Mouse (Mus musculus) cerebellum, adult 2 months (tissue): ENCODE results near the gene Tmtc4. TPM values are rescaled to one million over a fixed set of nuclear protein-coding genes. Genes with fewer than 3 reads are reported as not detected.

Experiments used
- DNase-seq, 2 experiments: peaks; one replicate each; pipeline ENCODE4 v3.0.0; 2021
- H3K27ac ChIP-seq: fragments of 200-500 bp; 2 replicates; pipeline ENCODE4 v1.5.1; 2012; ENCODE audit warnings: low read length, control low read depth, inconsistent platforms; ENCODE audit not compliant: insufficient read depth
- H3K27me3 ChIP-seq: fragments of 200-500 bp; 2 replicates; pipeline ENCODE4 v1.6.1; 2012; ENCODE audit warnings: inconsistent platforms, mild to moderate bottlenecking, low read length, moderate library complexity; ENCODE audit not compliant: control insufficient read depth, insufficient read depth
- H3K4me1 ChIP-seq: fragments of 200-500 bp; 2 replicates; pipeline ENCODE4 v1.6.1; 2011; ENCODE audit warnings: low read length; ENCODE audit not compliant: control insufficient read depth, insufficient read depth
- H3K4me3 ChIP-seq: fragments of 200-500 bp; replicated peaks from 2 replicates; pipeline ENCODE3; 2011; ENCODE audit warnings: mild to moderate bottlenecking, low read depth, low read length, control low read depth; ENCODE audit not compliant: insufficient read depth
- CTCF ChIP-seq: fragments of 200-500 bp; IDR thresholded peaks from 2 replicates; pipeline ENCODE4 v1.5.1; 2011; ENCODE audit warnings: low read depth, mild to moderate bottlenecking, control low read depth, low read length, moderate library complexity, borderline replicate concordance; ENCODE audit not compliant: insufficient read depth
- POLR2A ChIP-seq: fragments of 200-500 bp; IDR thresholded peaks from 2 replicates; pipeline ENCODE4 v1.6.1; 2011; ENCODE audit warnings: low read length, control low read depth, borderline replicate concordance; ENCODE audit not compliant: insufficient read depth
- WGBS: fragments of 180-500 bp; shearing (Covaris S2); methylation state at CpG from one replicate; pipeline ENCODE4 v1.1.7; 2018; 5-methylcytosine and 5-hydroxymethylcytosine counted together
- polyA plus RNA-seq: library from polyadenylated mRNA; depleted of rRNA; stranded (reverse); fragments of >200 nt; gene quantifications from 2 replicates; pipeline ENCODE4 v1.2.3, GENCODE M21; 2012

Gene Tmtc4
- polyA plus RNA-seq, 1 experiment: 31.2 TPM

DNA sequence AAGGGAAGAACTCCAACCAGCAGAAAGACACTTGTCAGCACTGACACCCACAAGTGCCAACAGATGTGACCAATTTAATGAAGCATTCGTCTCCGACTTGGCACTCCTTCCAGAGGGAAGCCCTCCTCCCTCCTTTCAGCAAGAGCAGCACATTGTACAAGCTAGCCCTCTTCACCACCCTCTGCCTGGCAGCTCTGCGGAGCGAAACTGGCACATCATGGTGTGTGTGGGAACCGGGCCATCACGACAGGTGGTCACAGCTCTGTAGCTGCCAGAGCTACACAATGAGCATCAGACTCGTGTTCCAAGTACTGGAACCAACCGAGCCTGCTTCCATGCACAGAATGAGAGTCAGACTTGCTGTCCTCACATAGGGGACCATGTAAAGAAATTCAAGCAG lies 25.9 kb downstream of the Tmtc4 start:
- DNase-seq: peak; percentile 97
- H3K27ac ChIP-seq: peak overlapping the region; percentile 48
- H3K4me1 ChIP-seq: peaks cover 13% of the 10 kb centered on the region; the same call in 1 of the 2 replicates
- no peak for TF ChIP-seq CTCF
- TF ChIP-seq POLR2A: peak; percentile 12; the same call in 1 of the 2 replicates
- no peaks in the 10 kb centered on the region for H3K27me3 ChIP-seq
- peak overlapping the region; percentile 0 for H3K4me3 ChIP-seq
- 4% methylated on average over 8 of the region's 8 CpGs for WGBS

DNA sequence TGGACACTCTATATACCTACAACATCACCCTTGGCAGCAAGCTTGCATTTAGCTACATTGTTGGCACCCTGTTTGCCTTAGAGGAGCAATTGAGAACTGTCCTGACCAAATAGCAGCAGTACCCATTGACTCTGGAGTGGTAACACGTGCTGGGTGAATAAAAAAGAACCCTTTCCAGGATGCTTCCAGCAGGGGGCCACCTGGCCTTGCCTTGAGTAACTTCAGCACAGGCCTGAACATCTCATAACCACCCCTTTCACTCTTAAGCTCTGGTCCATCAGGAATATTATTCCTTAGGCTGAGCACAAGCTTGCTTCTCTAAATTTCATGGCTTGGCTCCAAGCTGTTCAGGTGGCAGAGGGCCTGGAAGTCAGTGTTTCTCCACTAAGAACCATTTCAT lies 30.5 kb downstream of the Tmtc4 start:
- peak; percentile 63 to 69 for DNase-seq
- Histone ChIP-seq H3K27ac (no peak overlapping the region; the same call in 1 of the 2 replicates), H3K27me3 (no peaks in the 10 kb centered on the region), H3K4me3 (no peak overlapping the region), H3K4me1 (peaks cover 12% of the 10 kb centered on the region)
- 5% methylated on average over 1 of the region's 1 CpGs for WGBS
- TF ChIP-seq POLR2A (no peak), CTCF (peak; percentile 64)

DNA sequence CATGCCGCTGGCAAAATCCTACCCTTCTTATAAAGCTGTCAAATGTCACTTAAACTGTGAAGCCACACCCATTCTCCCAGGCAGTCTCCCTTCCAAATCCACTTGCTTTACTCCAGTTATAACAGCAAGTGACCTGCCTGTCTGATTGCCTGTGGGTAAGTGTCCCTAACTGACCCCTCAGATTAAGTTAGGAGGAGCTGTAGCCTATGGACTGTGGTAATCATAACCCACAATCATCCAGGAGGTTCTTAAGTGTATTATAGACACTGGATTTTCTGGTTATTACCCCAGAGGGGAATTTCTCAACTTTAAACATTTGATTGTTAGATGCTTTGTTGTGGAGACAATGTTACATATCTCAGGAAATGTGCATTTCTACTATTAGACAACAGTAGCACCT lies 31.3 kb downstream of the Tmtc4 start:
- no peak overlapping the region for H3K27ac ChIP-seq
- WGBS: 74% methylated on average over 1 of the region's 1 CpGs
- no peak for DNase-seq
- H3K4me1 ChIP-seq: peaks cover 8% of the 10 kb centered on the region
- TF ChIP-seq CTCF: no peak
- no peak for TF ChIP-seq POLR2A
- no peak overlapping the region for H3K4me3 ChIP-seq
- no peaks in the 10 kb centered on the region for H3K27me3 ChIP-seq

DNA sequence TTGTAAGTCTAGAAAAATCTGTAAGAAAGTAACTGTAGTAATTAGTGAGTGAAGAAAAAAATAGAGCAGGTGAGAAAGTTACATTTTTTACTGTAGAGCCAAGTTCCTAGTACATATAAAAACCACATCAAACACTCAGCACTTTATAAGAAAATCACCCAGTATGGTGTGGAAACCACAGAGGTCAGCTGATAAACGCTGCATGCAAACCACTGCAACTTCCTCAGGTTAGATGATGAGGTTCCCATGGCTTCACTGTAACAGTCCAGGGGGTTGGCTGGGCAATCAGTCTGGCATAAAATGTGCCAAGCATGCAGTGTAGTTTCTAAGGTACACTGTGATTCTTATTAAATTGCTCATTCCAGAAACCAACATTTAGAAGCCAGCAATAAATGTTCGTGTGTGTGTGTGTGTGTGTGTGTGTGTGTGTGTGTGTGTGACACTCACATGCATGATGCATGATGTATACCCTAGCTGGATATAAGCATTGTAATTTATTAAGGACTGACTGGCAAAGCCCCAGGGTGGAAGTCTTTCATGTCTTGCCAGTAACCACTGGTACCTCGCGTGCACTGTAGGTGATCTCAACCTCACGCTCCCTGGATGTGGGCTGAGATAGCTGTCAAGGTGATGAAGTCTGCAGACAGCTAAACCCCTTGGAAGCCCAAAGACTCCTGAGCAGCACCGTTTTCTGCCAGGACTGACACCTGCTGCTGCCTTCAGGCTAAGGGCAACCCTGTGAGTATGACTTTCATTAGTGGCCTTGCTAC lies 32.0 kb downstream of the Tmtc4 start:
- no peak for DNase-seq
- no peaks in the 10 kb centered on the region for H3K27me3 ChIP-seq
- TF ChIP-seq CTCF: no peak
- no peak for TF ChIP-seq POLR2A
- H3K4me3 ChIP-seq: no peak overlapping the region
- no peak overlapping the region for H3K27ac ChIP-seq
- WGBS: 54% methylated on average over 6 of the region's 6 CpGs
- peaks cover 8% of the 10 kb centered on the region for H3K4me1 ChIP-seq

DNA sequence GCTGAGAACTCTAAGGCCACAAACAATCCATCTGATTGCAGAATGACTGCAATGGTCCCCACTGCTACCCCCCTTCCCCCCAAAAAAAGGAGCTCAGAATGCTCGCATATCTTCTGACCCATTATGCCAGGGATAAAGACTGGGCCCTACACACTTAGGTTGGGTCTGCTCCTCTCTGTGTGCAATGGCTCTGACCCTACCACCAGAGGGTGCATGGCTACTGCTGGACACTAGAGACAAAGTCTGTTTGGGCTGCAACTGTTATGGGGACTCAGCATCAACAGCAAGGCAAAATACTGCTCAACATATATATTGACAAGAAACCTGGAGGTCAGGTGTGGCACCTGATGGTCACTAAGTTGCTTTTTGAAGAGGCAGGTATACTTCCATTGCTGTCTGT lies 32.9 kb downstream of the Tmtc4 start:
- no peaks in the 10 kb centered on the region for H3K27me3 ChIP-seq
- no peak for DNase-seq
- 100% methylated on average over 1 of the region's 1 CpGs for WGBS
- H3K4me1 ChIP-seq: peaks cover 8% of the 10 kb centered on the region
- no peak overlapping the region for H3K27ac ChIP-seq
- H3K4me3 ChIP-seq: no peak overlapping the region
- TF ChIP-seq CTCF (peak; percentile 21; the same call in 1 of the 2 replicates), POLR2A (no peak)

DNA sequence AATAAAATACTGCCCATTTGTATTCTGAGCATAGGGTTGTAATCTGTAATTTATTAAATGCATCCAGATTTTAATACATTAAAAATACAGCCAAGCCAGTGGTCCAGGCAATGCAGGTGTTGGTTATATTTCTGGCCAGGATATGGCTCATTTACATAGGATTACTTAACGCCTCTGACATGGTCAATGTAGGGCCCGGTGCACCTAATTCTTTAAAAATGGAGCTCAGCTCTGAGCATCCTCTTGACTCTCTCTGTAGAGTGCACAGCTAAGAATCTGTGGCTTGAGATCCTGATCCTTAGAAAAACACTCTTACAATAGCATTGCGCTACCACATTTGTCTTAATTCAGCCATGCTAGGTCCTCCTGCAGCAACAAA lies 40.4 kb downstream of the Tmtc4 start:
- WGBS: 92% methylated on average over 3 of the region's 3 CpGs
- no peak overlapping the region for H3K4me3 ChIP-seq

DNA sequence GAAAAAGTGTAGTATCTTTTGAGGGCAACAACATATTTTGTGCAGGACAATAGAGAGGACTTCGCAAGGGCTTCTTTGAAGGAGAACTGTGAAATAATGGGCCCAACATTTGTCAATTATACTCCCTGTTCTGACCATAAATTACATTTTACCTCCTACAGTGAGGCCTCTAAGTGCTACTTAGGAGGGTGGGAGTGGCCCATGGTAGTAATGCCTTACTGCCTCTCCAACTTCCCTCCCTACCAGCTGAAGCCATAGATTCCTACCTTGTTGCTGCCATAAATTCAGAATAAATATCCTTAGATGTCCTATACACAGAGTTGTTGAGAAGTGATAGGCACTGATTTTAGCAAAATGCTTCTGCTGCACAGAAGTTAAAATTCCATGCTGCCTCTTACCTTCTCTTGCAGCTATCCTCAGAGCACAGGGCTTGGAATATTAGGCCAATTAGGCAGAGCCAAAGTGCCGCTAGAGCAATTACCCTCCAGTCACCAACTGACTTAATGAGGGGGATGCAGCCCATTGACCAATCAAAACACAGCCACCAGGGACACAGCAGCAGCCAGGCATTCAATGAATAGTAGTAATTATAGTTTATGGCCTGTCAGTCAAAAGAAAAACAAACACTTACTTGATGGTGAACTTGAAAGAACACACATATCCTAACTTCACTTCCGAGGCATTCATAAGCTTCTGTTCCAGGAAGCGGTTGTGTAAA lies 40.9 kb downstream of the Tmtc4 start:
- Histone ChIP-seq H3K27me3 (no peaks in the 10 kb centered on the region), H3K4me3 (no peak overlapping the region), H3K27ac (no peak overlapping the region), H3K4me1 (no peaks in the 10 kb centered on the region)
- TF ChIP-seq CTCF: no peak
- no peak for TF ChIP-seq POLR2A
- WGBS: 82% methylated on average over 4 of the region's 4 CpGs
- DNase-seq: no peak

More for the DNA sequence above, 40.4 kb downstream of the Tmtc4 start:
- Histone ChIP-seq H3K4me1 (no peaks in the 10 kb centered on the region), H3K27me3 (no peaks in the 10 kb centered on the region), H3K27ac (no peak overlapping the region)
- no peak for DNase-seq
- TF ChIP-seq CTCF (no peak), POLR2A (no peak)

DNA sequence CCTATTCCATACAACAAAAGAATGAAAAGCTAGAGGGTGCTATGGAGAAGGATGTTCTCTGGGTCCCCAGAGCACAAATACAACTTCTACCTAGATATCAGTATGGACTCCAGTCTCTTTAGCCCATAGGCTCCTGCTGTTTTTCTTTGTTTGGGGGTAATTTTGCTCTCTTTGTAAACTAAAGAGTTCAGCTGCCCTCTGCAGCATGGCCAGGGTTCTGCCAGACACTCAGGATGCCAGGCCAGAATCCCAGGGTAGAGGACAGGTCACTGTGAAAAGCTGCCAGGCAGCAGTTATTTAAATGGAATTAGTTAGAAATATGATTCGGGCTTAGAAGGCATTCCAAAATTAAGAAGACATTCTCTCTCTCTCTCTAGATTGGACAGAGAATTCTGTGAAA lies 47.4 kb downstream of the Tmtc4 start:
- TF ChIP-seq POLR2A: no peak
- TF ChIP-seq CTCF: peak; percentile 41; the same call in 1 of the 2 replicates
- H3K4me1 ChIP-seq: no peaks in the 10 kb centered on the region; the same call in 1 of the 2 replicates
- WGBS: 8% methylated on average over 1 of the region's 1 CpGs
- H3K27ac ChIP-seq: no peak overlapping the region
- H3K4me3 ChIP-seq: no peak overlapping the region
- H3K27me3 ChIP-seq: no peaks in the 10 kb centered on the region
- DNase-seq: peak; percentile 52 to 66

DNA sequence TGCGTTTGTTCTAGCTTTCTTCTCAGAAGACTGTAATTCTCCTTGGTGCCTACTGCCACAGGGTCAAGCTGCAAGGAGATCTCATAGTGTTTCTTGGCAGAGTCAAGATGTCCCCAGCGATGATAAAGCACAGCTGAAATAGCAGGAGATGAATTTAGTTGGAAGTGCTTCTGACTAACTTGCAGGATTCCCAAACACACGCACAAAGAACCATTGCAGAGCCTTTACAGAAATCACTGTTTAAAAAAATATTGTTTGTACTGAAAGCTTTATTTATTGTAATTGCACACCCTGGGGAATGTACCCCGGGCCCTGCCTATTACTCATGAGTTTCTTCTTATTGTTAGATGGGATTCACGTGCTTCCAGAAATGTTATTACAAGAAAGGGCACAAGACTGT lies 63.8 kb downstream of the Tmtc4 start:
- 47% methylated on average over 5 of the region's 5 CpGs for WGBS

More for the DNA sequence above, 63.8 kb downstream of the Tmtc4 start:
- no peak for DNase-seq
- no peak overlapping the region for H3K4me3 ChIP-seq
- H3K4me1 ChIP-seq: peaks cover 3% of the 10 kb centered on the region; the same call in 1 of the 2 replicates
- no peak for TF ChIP-seq POLR2A
- TF ChIP-seq CTCF: no peak
- no peaks in the 10 kb centered on the region for H3K27me3 ChIP-seq
- no peak overlapping the region for H3K27ac ChIP-seq
